Mouse (Mus musculus) C2C12 (cell line): ENCODE measurements around the gene Hnf1b. TPM values are rescaled to one million over a fixed set of nuclear protein-coding genes. Genes with fewer than 3 reads are reported as not detected.

Experiments used
- H3K27me3 ChIP-seq: one replicate; pipeline ENCODE4 v1.6.1; 2011; ENCODE audit not compliant: control insufficient read depth, insufficient read depth, insufficient read length
- H3K36me3 ChIP-seq: one replicate; pipeline ENCODE4 v1.6.1; 2011; ENCODE audit not compliant: control insufficient read depth, insufficient read depth
- H3K4me3 ChIP-seq: one replicate; pipeline ENCODE4 v1.5.1; 2011; ENCODE audit warnings: mild to moderate bottlenecking, control low read depth; ENCODE audit not compliant: poor library complexity, insufficient read depth, severe bottlenecking
- H3K79me2 ChIP-seq: one replicate; pipeline ENCODE4 v1.6.1; 2011; ENCODE audit not compliant: control insufficient read depth, insufficient read depth
- H3K79me3 ChIP-seq: one replicate; pipeline ENCODE4 v1.6.1; 2011; ENCODE audit warnings: low read depth, control low read depth
- H3ac ChIP-seq: one replicate; pipeline ENCODE3; 2011; ENCODE audit warnings: low read depth; ENCODE audit not compliant: control insufficient read depth, insufficient read length
- CEBPB ChIP-seq: IDR thresholded peaks from one replicate; pipeline ENCODE4 v1.6.1; 2011; ENCODE audit warnings: low read depth, mild to moderate bottlenecking, control low read depth, moderate library complexity
- CTCF ChIP-seq: IDR thresholded peaks from one replicate; pipeline ENCODE4 v1.5.1; 2011; ENCODE audit not compliant: control insufficient read depth, insufficient read depth, insufficient read length
- FOSL1 ChIP-seq: IDR thresholded peaks from one replicate; pipeline ENCODE4 v1.8.0; 2011; ENCODE audit warnings: mild to moderate bottlenecking, low read length; ENCODE audit not compliant: poor library complexity, insufficient read depth, severe bottlenecking
- MAX ChIP-seq: IDR thresholded peaks from one replicate; pipeline ENCODE4 v1.6.1; 2011; ENCODE audit warnings: mild to moderate bottlenecking, control low read depth
- MYOD1 ChIP-seq: IDR thresholded peaks from one replicate; pipeline ENCODE4 v1.6.1; 2011; ENCODE audit warnings: low read depth; ENCODE audit not compliant: control insufficient read depth, insufficient read length
- MYOG ChIP-seq: IDR thresholded peaks from one replicate; pipeline ENCODE4 v1.6.1; 2011; ENCODE audit not compliant: control insufficient read depth, insufficient read length; ENCODE audit errors: extremely low read depth
- USF1 ChIP-seq: IDR thresholded peaks from one replicate; pipeline ENCODE4 v1.6.1; 2011; ENCODE audit warnings: low read depth, mild to moderate bottlenecking, control low read depth, moderate library complexity
- polyA plus RNA-seq: library from polyadenylated mRNA; unstranded; fragments of >200 nt; fragmentation: generic; extraction: Trizol; gene quantifications from one replicate; pipeline ENCODE4 v1.2.1, GENCODE M21; 2012; ENCODE audit warnings: missing spikeins

Hnf1b gene
- polyA plus RNA-seq, 1 experiment: not detected

DNA sequence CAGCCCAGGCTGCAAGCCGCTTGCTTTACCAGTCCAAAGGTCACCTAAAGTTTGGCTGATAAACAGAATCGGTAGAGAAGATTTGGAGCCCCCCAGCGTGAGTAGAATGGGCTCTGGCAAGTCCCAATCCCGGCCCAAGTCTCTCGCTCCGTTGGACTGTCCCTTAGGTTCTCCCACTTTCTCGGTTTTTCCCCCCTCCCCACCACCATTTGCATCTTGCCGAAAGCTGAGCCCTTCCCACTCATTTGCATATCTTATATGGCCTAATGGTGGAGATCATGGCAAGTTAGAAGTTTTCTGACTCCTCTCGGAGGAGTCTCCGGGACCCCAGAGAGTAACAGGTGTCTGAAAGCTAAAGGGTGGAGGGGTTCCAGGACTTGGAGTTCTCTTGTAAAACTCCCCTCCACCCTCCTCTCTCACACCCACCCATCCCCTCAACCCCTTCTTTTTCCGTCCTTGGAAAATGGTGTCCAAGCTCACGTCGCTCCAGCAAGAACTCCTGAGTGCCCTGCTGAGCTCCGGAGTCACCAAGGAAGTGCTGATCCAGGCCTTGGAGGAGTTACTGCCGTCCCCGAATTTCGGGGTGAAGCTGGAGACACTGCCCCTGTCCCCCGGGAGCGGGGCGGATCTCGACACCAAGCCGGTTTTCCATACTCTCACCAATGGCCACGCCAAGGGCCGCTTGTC lies 866 bp downstream of the Hnf1b start:
- no peak for TF ChIP-seq MYOD1
- TF ChIP-seq CTCF: no peak
- TF ChIP-seq FOSL1: no peak
- no peak for TF ChIP-seq USF1
- no peak for TF ChIP-seq MYOG
- no peak for TF ChIP-seq MAX
- no peak for TF ChIP-seq CEBPB
- Histone ChIP-seq H3K4me3 (no peak overlapping the region), H3K27me3 (peaks cover 46% of the 10 kb centered on the region), H3K36me3 (no peaks in the 10 kb centered on the region), H3K79me2 (no peaks in the 10 kb centered on the region), H3ac (no peak overlapping the region), H3K79me3 (no peaks in the 10 kb centered on the region)

DNA sequence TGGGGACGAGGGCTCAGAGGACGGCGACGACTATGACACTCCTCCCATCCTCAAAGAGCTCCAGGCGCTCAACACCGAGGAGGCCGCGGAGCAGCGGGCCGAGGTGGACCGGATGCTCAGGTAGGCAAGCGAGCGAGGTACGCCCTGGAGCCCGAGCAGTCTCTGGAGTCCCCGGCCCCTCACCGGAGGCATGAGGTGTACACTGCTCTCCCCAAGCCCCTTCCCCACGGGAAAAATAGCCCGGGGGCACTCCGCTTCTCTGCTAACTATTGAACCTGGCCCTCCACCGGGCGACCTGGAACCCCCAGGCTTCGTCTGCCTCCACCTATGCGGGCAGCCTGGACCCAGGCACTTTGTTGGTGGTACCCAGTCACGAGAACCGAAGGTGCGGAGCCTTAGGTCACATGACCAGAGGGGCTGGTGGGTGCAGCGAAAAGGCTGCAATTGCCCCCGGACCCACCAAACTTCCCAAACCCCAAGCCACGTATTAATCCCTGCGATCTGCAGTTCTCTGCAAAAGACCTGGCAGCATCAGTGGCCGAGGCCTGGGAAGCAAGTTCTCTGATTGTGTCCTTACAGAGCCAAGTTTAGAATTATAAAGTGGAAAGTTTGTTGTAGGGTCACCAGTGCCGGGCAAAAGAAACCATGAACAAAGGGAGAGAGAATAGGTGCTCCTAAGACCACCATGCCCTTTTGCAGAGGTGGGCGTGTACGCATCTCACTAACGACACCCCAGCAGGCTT lies 1.6 kb downstream of the Hnf1b start:
- Histone ChIP-seq H3ac (no peak overlapping the region), H3K79me3 (no peaks in the 10 kb centered on the region), H3K36me3 (no peaks in the 10 kb centered on the region), H3K4me3 (no peak overlapping the region), H3K27me3 (peaks cover 51% of the 10 kb centered on the region), H3K79me2 (no peaks in the 10 kb centered on the region)
- TF ChIP-seq FOSL1: no peak
- TF ChIP-seq MYOG: no peak
- TF ChIP-seq MAX: no peak
- TF ChIP-seq MYOD1: no peak
- TF ChIP-seq CEBPB: no peak
- no peak for TF ChIP-seq CTCF
- TF ChIP-seq USF1: no peak

DNA sequence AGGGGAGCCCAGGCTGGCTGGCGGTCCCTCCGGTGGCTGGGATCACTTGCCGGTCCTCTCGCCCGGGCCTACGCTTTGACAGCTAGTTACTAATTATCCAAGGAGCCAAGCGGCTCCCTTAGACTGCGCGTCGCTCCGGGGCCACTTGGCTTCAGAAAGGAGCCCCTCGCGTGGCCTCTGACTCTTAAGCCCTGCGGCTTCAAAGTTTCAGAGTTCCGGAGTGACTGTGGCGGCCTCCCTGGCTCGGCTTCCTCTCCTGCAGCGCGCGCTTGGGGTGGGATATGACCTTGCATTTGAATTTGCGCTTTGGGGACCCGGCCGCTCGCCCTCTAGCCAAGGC lies 2.1 kb downstream of the Hnf1b start:
- TF ChIP-seq FOSL1 (no peak), MAX (no peak), MYOG (no peak), CEBPB (no peak), CTCF (no peak), MYOD1 (no peak), USF1 (no peak)
- Histone ChIP-seq H3K27me3 (peaks cover 51% of the 10 kb centered on the region), H3K36me3 (no peaks in the 10 kb centered on the region), H3K79me3 (no peaks in the 10 kb centered on the region), H3K4me3 (no peak overlapping the region), H3ac (no peak overlapping the region), H3K79me2 (no peaks in the 10 kb centered on the region)

DNA sequence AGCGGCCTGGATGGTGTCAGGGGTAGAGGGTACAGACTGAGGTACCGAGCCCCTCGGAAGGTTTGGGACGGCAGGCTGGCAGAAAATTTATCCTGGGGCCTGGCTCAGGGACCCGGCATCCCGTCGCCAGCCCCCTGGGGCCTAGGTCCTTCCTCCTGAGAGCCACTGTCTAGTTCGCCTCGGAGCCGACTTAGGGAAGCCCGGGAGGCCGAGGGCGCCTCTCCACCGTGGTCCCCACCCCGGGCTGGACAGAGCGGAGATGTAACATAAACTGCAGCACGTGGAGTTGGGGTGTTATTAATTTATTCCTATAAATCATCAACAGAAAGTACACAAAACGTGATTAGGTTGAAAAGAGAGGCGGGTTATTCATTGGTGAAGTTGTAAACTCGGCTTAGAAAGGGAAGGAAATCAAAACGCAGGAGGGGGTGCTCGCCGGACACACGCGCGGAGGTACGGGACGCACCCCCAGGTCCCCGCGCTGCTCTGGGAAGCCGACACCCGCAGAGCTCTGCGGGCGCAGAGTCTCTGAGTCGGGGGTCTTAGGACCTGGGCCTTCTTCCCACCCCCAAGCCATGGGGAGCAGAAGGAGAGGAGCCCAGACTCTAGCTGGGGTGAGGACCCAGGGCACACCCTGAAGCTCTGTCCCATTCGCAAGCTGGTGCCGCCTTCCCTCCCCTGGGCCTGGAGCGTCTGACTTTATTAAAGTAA lies 2.8 kb downstream of the Hnf1b start:
- H3K4me3 ChIP-seq: no peak overlapping the region
- no peaks in the 10 kb centered on the region for H3K79me2 ChIP-seq
- H3ac ChIP-seq: no peak overlapping the region
- TF ChIP-seq MAX: no peak
- TF ChIP-seq FOSL1: no peak
- no peak for TF ChIP-seq MYOD1
- TF ChIP-seq CEBPB: no peak
- TF ChIP-seq USF1: no peak
- no peak for TF ChIP-seq MYOG
- no peak for TF ChIP-seq CTCF
- peaks cover 51% of the 10 kb centered on the region for H3K27me3 ChIP-seq
- no peaks in the 10 kb centered on the region for H3K36me3 ChIP-seq
- H3K79me3 ChIP-seq: no peaks in the 10 kb centered on the region

DNA sequence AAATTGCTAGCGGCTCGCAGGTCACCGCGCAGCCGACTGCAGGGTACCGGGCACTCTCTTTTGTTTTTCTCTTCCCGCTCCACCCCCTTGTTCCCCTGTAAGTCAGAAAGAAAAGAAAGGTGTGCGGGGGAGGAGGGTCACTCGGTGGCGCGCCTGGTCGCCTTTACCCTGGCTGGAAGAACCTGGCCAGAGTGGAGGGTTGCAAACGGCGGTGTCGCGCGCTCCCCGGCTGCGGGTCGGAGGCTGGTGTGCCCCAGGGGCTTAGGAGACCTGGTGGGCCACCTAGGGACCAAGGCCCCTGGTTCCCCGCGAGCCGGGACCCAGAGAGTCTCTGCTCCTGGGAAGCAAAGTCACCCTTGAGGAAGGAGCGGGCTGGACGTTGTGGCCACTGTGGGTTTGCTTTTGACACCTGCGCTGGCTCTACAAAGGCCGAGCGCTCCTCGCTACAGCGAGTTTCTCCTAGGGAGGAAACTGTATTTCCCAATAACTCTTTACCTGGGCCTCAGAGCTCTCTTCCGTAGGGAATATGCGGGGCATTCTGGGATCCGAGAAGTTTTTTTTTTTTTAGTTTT lies 3.4 kb downstream of the Hnf1b start:
- no peak for TF ChIP-seq CEBPB
- TF ChIP-seq MYOG: no peak
- TF ChIP-seq MAX: no peak
- no peak for TF ChIP-seq USF1
- TF ChIP-seq FOSL1: no peak
- TF ChIP-seq CTCF: no peak
- no peak for TF ChIP-seq MYOD1
- no peaks in the 10 kb centered on the region for H3K79me3 ChIP-seq
- no peak overlapping the region for H3K4me3 ChIP-seq
- H3K79me2 ChIP-seq: no peaks in the 10 kb centered on the region
- no peaks in the 10 kb centered on the region for H3K36me3 ChIP-seq
- H3K27me3 ChIP-seq: peaks cover 51% of the 10 kb centered on the region
- no peak overlapping the region for H3ac ChIP-seq
